Mouse (Mus musculus) midbrain, embryonic 16.5 days (tissue): ENCODE measurements around the gene Gm4737. TPM values are rescaled to one million over a fixed set of nuclear protein-coding genes. Genes with fewer than 3 reads are reported as not detected.
"Not testable (repeated sequence)": the region's sequence is repeated elsewhere in the genome, so short reads cannot be mapped to it uniquely, and the experiment has no call there.

Source experiments
- ATAC-seq: fragments of 200-750 bp; cut with Nextera tagmentation; 2 replicates; pipeline ENCODE4 v1.8.0; 2017; ENCODE audit warnings: moderate TSS enrichment
- H3K27ac ChIP-seq: fragments of 300-500 bp; sonication (generic); 2 replicates; pipeline ENCODE4 v1.5.1; 2014; ENCODE audit warnings: mild to moderate bottlenecking, low read length, mixed read lengths
- H3K27me3 ChIP-seq: fragments of 300-500 bp; sonication (generic); 2 replicates; pipeline ENCODE4 v1.6.1; 2014; ENCODE audit warnings: low read depth, low read length, mixed read lengths; ENCODE audit not compliant: control insufficient read depth, insufficient read depth
- H3K36me3 ChIP-seq: fragments of 300-500 bp; sonication (generic); 2 replicates; pipeline ENCODE4 v1.6.1; 2014; ENCODE audit warnings: mild to moderate bottlenecking, low read length, moderate library complexity, mixed read lengths; ENCODE audit not compliant: control insufficient read depth, insufficient read depth
- H3K4me1 ChIP-seq: fragments of 300-500 bp; sonication (generic); 2 replicates; pipeline ENCODE4 v1.6.1; 2014; ENCODE audit warnings: mild to moderate bottlenecking, low read length, mixed read lengths; ENCODE audit not compliant: control insufficient read depth, insufficient read depth
- H3K4me2 ChIP-seq: fragments of 300-500 bp; sonication (generic); 2 replicates; pipeline ENCODE4 v1.6.1; 2014; ENCODE audit warnings: mild to moderate bottlenecking, low read length, mixed read lengths
- H3K4me3 ChIP-seq: fragments of 300-500 bp; sonication (generic); 2 replicates; pipeline ENCODE4 v1.5.1; 2014; ENCODE audit warnings: low read depth, mild to moderate bottlenecking, low read length, moderate library complexity, mixed read lengths
- H3K9ac ChIP-seq: fragments of 300-500 bp; sonication (generic); 2 replicates; pipeline ENCODE4 v1.6.1; 2014; ENCODE audit warnings: low read depth, low read length, mixed read lengths
- H3K9me3 ChIP-seq: fragments of 300-500 bp; sonication (generic); replicated peaks from 2 replicates; pipeline ENCODE4 v1.6.1; 2014; ENCODE audit warnings: mild to moderate bottlenecking, low read length, mixed read lengths; ENCODE audit not compliant: control insufficient read depth, poor library complexity, severe bottlenecking
- WGBS: fragments of 180-500 bp; shearing (Covaris S2); extraction: QIAGEN DNeasy Blood & Tissue Kit; methylation state at CpG from one replicate; pipeline ENCODE4 v1.1.7; 2014; 5-methylcytosine and 5-hydroxymethylcytosine counted together
- polyA plus RNA-seq: library from polyadenylated mRNA; unstranded; fragments of >200 nt; fragmentation: Nextera tagmentation; extraction: Ambion mirVana; gene quantifications from 2 replicates; pipeline ENCODE4 v1.2.1, GENCODE M21; 2015

Gene Gm4737
- polyA plus RNA-seq, result 1.1 and 1.8 TPM in 2 replicates

DNA sequence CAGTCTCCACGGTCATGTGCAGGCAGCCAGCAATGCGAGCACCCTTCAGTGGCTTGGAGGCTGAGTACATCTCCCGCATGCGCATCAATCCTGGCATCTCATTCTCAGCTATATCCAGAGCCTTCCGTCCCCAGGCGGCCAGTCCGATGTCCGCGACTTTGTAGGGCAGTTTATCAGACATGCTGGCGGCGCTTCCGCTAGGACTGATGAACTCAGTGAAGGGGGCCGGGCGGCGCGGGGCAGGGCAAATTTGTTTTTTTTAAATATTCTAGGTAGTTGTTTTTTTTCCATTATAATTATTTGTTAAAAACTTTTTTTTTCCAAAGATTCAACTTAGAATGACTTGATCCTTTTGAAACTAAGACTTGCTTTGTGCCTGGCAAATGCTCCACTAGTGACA is at the start of gene Gm4737:
Gene Gm4737, minus strand, starts transcription at position 246 of the 400 bp plus-strand sequence.
- not testable (repeated sequence) for H3K27me3 ChIP-seq, H3K9me3 ChIP-seq, H3K4me2 ChIP-seq, H3K36me3 ChIP-seq, ATAC-seq, H3K4me1 ChIP-seq, H3K27ac ChIP-seq, H3K4me3 ChIP-seq, H3K9ac ChIP-seq
- WGBS, result 97% methylated on average over 9 of the region's 16 CpGs

DNA sequence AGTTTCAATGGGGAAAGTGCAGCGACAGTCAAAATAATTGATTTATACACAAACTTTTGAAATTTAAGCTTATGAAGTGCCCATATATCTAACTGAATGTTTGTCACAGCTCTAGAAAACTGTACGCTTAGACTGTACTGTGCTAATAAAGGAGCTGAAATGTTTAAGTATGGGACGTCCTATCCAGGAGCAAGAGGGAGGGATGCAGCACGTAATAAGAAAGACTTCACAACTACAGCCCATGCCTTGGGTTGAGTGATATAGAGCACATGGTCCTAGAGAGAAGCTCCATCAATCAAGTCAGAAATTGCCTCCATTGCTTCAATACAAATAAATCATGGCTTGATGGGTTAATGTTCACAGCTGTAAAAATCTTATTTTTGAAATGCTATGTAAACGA is 40.9 kb upstream of the Gm4737 start:
- H3K4me2 ChIP-seq, result no peak overlapping the region
- no peaks in the 10 kb centered on the region for H3K9me3 ChIP-seq
- 93% methylated on average over 5 of the region's 5 CpGs for WGBS
- H3K27me3 ChIP-seq, result no peaks in the 10 kb centered on the region
- H3K36me3 ChIP-seq, result no peaks in the 10 kb centered on the region
- ATAC-seq, result no peak
- no peak overlapping the region for H3K4me3 ChIP-seq
- no peak overlapping the region for H3K9ac ChIP-seq
- no peaks in the 10 kb centered on the region for H3K4me1 ChIP-seq
- no peak overlapping the region for H3K27ac ChIP-seq

DNA sequence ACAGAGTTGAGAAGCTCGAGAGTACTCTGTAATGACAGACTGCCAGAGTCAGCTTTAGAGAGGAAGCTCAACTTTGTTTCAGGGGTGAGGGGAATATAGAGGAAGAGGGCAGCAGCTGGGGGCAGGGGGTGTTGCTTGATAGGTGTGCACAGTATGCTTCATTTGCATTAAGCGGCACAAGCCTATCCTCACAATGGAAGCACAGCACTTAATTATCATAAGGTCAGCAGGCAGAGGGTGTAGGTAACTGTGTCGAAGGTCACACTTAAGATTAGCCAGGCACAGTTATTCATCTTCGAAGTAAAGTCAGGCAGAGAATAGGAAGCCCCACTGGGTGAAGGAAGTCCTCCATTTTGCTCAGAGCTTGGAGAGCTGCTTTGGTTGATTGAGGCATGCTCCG is 28.2 kb upstream of the Gm4737 start:
- 77% methylated on average over 5 of the region's 5 CpGs for WGBS
- Histone ChIP-seq H3K9ac (no peak overlapping the region), H3K9me3 (no peaks in the 10 kb centered on the region), H3K36me3 (no peaks in the 10 kb centered on the region), H3K27ac (no peak overlapping the region), H3K4me2 (no peak overlapping the region), H3K4me1 (no peaks in the 10 kb centered on the region), H3K27me3 (no peaks in the 10 kb centered on the region), H3K4me3 (no peak overlapping the region)
- no peak for ATAC-seq

DNA sequence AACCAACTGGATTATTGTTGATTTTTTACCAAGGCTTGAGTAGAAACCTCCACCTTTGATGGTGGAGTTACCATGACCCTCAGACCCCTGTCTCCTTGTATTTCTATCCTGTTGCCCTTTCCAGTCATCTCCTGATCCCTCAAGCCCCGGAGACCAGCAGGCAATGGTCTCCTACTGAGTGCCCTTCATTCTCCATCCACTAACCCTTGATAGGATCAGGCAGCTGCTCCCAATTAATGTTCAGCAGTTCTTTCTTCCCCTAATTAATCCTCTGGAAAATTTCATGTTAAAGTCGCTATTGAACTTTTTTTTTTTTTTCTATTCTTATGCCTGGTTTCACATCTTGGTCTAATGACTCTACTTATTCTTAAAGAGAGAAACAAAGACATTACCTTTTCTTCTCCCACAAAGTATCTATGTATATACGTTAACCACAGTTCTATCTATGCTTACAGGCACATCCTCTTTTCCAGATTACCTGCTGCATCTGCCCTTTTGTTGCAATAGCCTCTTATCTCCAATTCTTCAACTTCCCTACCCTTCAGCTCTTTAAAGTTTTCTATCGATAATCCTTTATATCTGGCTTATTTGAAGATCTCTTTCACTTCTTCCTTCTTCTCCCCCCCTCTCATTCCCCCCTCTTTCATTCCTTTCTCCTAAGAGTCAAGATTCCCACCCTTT is 23.4 kb upstream of the Gm4737 start:
- ATAC-seq, result no peak
- Histone ChIP-seq H3K4me2 (no peak overlapping the region), H3K9me3 (no peaks in the 10 kb centered on the region), H3K27ac (no peak overlapping the region), H3K9ac (no peak overlapping the region), H3K36me3 (no peaks in the 10 kb centered on the region), H3K4me1 (no peaks in the 10 kb centered on the region), H3K27me3 (no peaks in the 10 kb centered on the region), H3K4me3 (no peak overlapping the region)
- WGBS, result 36% methylated on average over 4 of the region's 4 CpGs

DNA sequence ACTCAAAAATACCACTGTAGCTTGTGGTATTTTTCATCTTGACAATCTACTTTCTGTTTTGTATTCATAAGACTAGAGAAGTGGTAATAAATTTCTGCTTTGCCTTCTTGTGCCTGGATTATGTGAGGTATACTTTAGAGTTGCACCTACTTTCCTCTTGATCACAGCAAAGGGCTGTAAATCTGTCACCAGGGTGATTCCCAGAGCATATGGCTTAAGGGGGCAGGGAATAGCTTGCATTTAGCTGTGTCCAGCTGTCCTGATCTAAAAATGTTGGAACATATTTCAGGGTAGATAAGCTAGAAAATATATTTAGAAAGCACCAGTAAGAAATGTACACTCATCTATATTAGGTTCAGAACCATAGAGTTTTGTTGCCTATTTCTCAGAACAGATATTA is 18.2 kb upstream of the Gm4737 start:
- ATAC-seq, result no peak

DNA sequence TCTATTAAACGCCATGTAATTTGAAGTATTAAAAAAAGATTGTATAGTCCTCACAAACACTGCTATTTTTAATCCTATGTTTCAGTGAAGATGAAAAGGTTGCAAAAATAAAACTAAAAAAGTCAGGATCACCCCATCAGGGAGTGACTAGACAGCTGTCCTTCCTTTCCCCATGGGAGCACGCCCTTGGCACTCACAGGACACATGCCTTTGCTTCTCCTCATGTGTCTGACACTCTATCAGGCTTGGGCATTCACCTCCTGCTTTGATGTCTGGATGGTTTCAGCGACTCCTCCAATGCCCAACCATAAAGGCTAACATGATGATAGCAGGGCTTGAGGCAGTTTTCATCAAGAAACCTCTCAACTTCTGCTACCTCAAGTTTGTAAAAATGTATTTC is 12.1 kb upstream of the Gm4737 start:
- Histone ChIP-seq H3K4me1 (no peaks in the 10 kb centered on the region), H3K27ac (no peak overlapping the region), H3K36me3 (no peaks in the 10 kb centered on the region), H3K9me3 (peaks cover 4% of the 10 kb centered on the region; the same call in 1 of the 2 replicates), H3K27me3 (no peaks in the 10 kb centered on the region), H3K9ac (no peak overlapping the region), H3K4me2 (no peak overlapping the region), H3K4me3 (no peak overlapping the region)
- 84% methylated on average over 3 of the region's 3 CpGs for WGBS
- ATAC-seq, result no peak

More for the DNA sequence above, 18.2 kb upstream of the Gm4737 start:
- Histone ChIP-seq H3K4me3 (no peak overlapping the region), H3K27ac (no peak overlapping the region), H3K27me3 (no peaks in the 10 kb centered on the region), H3K9me3 (peaks cover 4% of the 10 kb centered on the region; the same call in 1 of the 2 replicates), H3K4me1 (no peaks in the 10 kb centered on the region), H3K36me3 (no peaks in the 10 kb centered on the region), H3K4me2 (no peak overlapping the region), H3K9ac (no peak overlapping the region)

DNA sequence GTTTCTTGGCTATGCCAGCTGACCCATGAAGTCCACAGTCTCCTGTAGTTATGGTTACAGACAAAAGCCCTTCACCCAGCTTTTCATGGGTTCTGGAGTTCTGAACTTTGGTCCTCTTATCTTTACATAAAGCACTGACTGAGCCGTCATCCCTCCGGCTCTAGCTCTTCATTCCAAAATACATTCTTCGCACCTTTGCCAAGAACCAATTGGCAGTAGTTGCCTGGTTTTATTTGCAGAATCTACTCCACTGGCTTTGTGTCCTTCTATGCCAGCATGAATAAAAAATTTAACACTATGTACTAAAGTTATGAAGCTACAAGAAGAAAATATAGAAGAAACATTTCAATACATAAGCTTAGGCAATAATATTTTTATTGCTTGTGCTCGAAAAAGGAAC is 10.4 kb upstream of the Gm4737 start:
- 85% methylated on average over 4 of the region's 4 CpGs for WGBS
- ATAC-seq, result no peak

DNA sequence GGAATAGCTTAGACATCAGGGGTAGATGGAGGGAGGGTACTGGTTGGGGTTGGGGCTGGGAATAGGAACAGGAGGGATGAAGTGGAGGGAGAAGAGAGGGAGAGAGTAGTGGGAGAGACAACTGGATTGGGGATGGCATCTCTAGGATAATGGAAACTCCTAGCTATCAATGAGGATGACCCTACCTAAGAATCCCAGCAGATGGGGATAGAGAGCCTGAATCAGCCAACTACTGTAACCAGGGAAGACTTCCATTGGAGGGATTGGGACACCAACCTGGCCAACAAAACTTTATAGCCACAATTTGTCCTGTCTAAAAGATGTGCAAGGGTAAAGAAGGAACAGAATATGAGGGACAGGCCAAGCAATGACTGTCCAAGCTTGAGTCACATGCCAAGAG is 3.7 kb downstream of the Gm4737 start:
- Histone ChIP-seq H3K4me2 (no peak overlapping the region), H3K9me3 (no peaks in the 10 kb centered on the region), H3K27me3 (no peaks in the 10 kb centered on the region), H3K4me3 (no peak overlapping the region), H3K9ac (no peak overlapping the region), H3K4me1 (no peaks in the 10 kb centered on the region), H3K27ac (no peak overlapping the region), H3K36me3 (no peaks in the 10 kb centered on the region)
- ATAC-seq, result no peak

More for the DNA sequence above, 10.4 kb upstream of the Gm4737 start:
- no peak overlapping the region for H3K9ac ChIP-seq
- no peaks in the 10 kb centered on the region for H3K36me3 ChIP-seq
- no peaks in the 10 kb centered on the region for H3K4me1 ChIP-seq
- H3K27ac ChIP-seq, result no peak overlapping the region
- H3K4me3 ChIP-seq, result no peak overlapping the region
- no peaks in the 10 kb centered on the region for H3K27me3 ChIP-seq
- no peaks in the 10 kb centered on the region for H3K9me3 ChIP-seq
- H3K4me2 ChIP-seq, result no peak overlapping the region

DNA sequence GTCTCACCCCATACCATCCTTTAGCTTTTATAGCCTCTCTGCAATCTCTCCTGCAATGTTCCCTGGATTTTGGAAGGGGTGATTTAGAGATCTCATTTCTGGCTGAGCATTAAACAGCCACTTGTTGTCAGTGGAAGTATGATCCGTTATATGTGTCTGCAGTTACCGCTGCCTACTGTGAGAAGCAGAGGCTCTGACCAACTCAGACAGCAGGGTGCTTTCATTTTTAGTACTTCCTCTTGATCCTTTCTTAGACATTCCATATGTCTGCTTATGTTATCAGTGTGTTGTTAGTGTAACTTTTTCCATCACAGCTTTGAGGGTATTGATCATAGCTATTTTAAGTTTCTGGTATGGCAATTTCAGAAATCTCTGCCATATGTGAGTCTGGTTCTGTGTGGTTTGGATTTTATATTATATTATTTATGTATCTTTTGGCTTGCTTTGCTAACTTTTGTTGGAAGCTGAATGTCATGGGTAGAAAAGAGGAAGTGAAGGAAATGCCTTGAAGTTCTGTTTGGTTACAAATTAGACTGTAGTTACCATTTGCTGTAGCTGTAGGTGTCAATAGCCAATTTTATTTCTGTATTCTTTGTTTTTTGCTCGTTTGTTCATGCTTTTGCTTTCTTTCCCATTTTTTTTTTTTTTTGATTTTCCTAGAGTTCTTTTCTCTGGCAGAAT is 6.1 kb downstream of the Gm4737 start:
- 74% methylated on average over 3 of the region's 3 CpGs for WGBS

More for the DNA sequence above, 6.1 kb downstream of the Gm4737 start:
- Histone ChIP-seq H3K36me3 (no peaks in the 10 kb centered on the region), H3K4me2 (no peak overlapping the region), H3K27me3 (no peaks in the 10 kb centered on the region), H3K27ac (no peak overlapping the region), H3K4me3 (no peak overlapping the region), H3K9ac (no peak overlapping the region), H3K4me1 (no peaks in the 10 kb centered on the region), H3K9me3 (no peaks in the 10 kb centered on the region)
- ATAC-seq, result no peak
